Mouse (Mus musculus): Measurements from ENCODE around the gene Samhd1. TPM values are rescaled to one million over a fixed set of nuclear protein-coding genes. Genes with fewer than 3 reads are reported as not detected.

Samhd1 gene
- polyA plus RNA-seq, 1 experiment from 2014 or later = 20.6 TPM

DNA sequence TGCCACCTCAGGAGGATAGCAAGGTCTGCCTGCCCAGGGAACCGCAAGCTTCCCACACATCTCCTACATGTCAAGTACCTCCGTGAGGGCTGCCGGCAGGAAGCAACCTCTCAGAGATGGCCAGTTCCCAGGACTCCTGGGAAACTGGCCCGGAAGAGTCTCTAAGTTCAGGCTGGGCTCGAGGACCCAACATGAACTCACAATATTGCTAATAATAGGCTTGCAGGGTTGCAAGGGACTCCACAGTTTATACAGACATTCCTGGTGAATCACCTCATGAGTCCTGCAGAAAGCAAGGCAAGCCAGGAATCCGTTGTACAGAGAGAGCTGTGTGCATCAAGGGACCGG, 69.2 kb downstream of the Samhd1 start:
- Histone ChIP-seq H3K27me3 (no peaks in the 10 kb centered on the region), H3K27ac (replicated peaks) (no peak overlapping the region), H3K4me3 (no peak overlapping the region), H3K9me3 (no peaks in the 10 kb centered on the region), H3K36me3 (no peaks in the 10 kb centered on the region), H3K4me2 (replicated peaks) (no peak overlapping the region), H3K4me1 (peaks cover 60% of the 10 kb centered on the region), H3K9ac (replicated peaks) (no peak overlapping the region)
- WGBS = 82% methylated on average over 7 of the region's 7 CpGs
- ATAC-seq (ENCODE audit: low FRiP score, low read depth) = no peak

DNA sequence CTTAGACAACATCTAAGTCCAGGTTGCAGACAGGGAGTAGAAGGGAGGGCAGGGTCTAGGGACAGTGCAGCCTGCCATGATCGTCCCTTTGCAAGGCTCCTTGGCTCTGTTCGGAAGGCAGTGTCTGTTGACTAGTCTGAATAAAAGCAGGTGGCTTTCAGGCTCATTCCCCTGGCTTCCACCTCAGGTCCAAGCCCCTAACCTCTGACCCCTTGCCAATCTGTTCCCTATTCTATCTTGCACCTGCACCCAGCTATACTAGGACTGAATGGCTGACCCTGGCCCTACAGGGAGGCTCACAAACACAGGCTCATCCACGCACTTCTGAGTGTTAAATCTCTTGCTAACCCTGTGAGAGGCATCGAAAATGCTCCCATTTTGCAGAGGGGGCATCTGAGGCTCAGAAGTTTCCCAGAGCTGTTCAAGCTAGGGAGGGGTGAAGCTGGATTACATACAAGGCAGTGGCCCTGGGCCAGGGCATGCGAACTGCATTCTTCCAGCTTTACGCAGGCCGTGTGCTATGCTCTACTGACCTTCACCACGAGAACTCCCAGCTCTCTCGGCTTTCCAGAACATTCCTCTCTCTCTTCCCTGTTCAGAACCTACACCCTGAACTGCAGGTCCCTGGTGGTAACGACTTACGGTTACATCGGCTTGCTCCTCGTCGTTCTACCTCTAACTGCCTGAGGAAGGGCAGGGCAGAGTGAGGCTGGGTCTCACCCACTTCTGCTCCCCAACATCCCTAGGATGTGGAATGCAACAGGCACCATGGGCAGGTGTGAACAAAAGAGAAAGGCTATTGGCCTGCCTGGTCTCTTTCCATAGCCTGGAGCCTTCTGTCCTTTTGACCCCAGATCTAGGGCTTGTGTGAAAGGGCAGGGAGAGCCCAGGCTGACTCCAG, 69.8 kb downstream of the Samhd1 start:
- Histone ChIP-seq H3K9me3 (no peaks in the 10 kb centered on the region), H3K4me3 (no peak overlapping the region), H3K27me3 (no peaks in the 10 kb centered on the region), H3K9ac (replicated peaks) (no peak overlapping the region), H3K4me1 (peaks cover 54% of the 10 kb centered on the region), H3K36me3 (no peaks in the 10 kb centered on the region; the same call in 1 of the 2 replicates), H3K27ac (replicated peaks) (peak overlapping the region; percentile 39; the same call in 1 of the 2 replicates), H3K4me2 (replicated peaks) (no peak overlapping the region)
- 81% methylated on average over 14 of the region's 14 CpGs for WGBS
- ATAC-seq (ENCODE audit: low FRiP score, low read depth) = no peak

DNA sequence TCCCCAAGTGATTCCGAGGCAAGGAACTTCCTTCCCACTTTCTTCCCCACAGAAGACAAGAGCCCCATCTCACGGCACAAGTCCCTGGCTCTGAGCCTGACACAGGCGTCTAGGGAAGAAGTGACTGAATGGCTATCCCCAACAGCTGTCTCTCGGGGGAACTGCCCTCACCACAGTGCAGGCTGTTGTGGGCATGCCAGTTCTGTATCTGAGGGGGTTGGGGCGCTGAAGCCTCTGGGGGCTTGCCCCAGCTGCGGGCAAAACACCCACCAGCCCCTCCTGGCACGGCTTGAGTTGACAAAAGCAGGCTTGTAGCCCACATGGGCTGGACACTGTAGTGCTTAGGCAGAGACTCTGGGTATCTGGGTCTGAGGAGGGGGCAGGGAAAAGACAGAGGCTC, 70.9 kb downstream of the Samhd1 start:
- no peak overlapping the region for H3K4me3 ChIP-seq
- H3K36me3 ChIP-seq = peaks cover 9% of the 10 kb centered on the region
- H3K27ac ChIP-seq (replicated peaks) = peak overlapping the region; percentile 39
- WGBS = 69% methylated on average over 7 of the region's 7 CpGs
- H3K27me3 ChIP-seq = no peaks in the 10 kb centered on the region
- H3K4me1 ChIP-seq = peaks cover 49% of the 10 kb centered on the region
- no peaks in the 10 kb centered on the region for H3K9me3 ChIP-seq
- 0 out of 2 replicates have a peak overlapping the region, but pooled peaks have one; percentile 20 for H3K9ac ChIP-seq (replicated peaks)
- H3K4me2 ChIP-seq (replicated peaks) = no peak overlapping the region
- ATAC-seq (ENCODE audit: low FRiP score, low read depth) = no peak

DNA sequence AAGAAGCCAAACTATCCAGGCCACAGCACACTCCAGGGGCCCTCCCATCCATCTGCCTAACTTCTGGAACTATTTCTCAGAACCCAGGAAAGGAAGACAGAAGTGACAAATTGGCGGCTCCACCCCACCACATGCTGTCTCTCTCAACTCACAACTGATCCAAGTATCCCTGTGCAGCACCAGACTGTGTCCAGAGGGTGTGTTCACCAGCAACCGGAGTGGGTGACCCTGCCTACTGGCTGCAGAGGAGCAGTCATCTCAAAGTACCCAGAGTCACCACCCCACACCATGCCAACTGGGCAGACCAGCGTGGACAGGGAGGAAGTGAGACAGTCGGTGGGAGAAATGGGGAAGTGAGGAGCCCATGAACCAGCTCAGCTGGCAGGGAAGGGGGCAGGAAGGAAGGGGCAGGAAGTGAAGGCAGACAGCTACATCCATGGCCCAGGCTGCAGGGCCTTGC, 71.8 kb downstream of the Samhd1 start:
- H3K27ac ChIP-seq (replicated peaks) = peak overlapping the region; percentile 8; the same call in 1 of the 2 replicates

DNA sequence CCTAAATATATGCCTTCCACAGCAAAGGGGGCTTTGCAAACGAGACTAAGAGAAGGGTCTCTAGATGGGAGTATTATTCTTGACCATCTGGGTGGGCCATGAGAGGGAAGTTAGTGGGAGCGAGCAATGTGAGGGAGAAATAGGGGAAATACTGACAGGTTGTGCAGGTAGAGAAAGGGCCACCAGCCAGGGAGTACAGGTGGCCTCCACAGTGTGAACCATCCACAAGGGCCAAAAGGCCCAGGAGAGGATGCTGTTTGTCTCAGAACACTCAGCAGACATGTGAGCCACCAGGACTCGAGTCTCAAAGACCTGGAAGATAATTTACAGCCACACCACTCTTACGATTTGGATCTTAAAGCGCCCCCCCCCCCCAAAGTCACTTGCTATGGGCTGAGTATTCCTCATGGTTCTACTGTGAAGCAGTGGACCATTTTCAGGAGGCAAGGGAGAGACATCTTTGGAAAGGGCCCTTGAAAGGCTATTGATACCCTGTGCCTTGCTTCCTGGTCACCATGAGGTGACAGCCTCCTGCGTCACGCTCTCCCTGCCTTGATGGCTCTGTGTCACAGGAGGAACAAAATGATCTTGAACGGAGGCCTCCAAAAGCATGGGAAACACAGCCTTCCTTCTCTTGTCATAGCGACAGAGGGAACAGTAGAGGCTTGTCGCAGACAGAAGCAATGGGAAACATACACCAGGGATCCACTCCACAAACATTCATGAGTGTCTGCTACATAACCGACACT, 74.3 kb downstream of the Samhd1 start:
- H3K4me1 ChIP-seq = peaks cover 41% of the 10 kb centered on the region
- no peak overlapping the region for H3K27ac ChIP-seq (replicated peaks)
- H3K9me3 ChIP-seq = no peaks in the 10 kb centered on the region
- H3K4me3 ChIP-seq = no peak overlapping the region
- no peak for ATAC-seq (ENCODE audit: low FRiP score, low read depth)
- no peaks in the 10 kb centered on the region for H3K27me3 ChIP-seq
- WGBS = 92% methylated on average over 11 of the region's 11 CpGs
- H3K9ac ChIP-seq (replicated peaks) = no peak overlapping the region
- no peak overlapping the region for H3K4me2 ChIP-seq (replicated peaks)
- peaks cover 24% of the 10 kb centered on the region for H3K36me3 ChIP-seq

More for the DNA sequence above, 71.8 kb downstream of the Samhd1 start:
- Histone ChIP-seq H3K4me2 (replicated peaks) (no peak overlapping the region), H3K27me3 (no peaks in the 10 kb centered on the region), H3K9ac (replicated peaks) (peak overlapping the region; percentile 34; the same call in 1 of the 2 replicates), H3K4me3 (no peak overlapping the region), H3K4me1 (peaks cover 49% of the 10 kb centered on the region), H3K9me3 (no peaks in the 10 kb centered on the region), H3K36me3 (peaks cover 9% of the 10 kb centered on the region)
- no peak for ATAC-seq (ENCODE audit: low FRiP score, low read depth)
- 82% methylated on average over 4 of the region's 4 CpGs for WGBS

DNA sequence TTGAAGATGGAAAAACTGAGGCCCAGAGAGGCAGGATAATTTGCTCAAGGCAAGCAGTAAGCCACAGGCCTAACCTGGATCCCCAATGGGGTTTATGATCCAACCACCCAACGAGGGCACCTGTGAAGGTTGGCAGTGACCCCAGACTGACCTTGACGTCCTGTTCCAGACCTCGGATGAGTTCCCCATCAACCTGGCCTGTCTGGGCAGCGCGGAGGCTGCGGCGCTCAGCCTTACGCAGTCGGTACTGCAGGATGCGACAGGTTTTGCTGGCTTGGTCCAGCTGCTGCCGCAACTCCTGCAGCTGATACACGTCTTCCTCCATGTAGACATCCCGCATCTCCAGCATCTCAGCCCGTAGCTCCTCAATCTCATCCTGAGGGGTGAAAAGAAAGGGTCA, 75.0 kb downstream of the Samhd1 start:
- WGBS = 95% methylated on average over 14 of the region's 14 CpGs
- H3K36me3 ChIP-seq = peaks cover 30% of the 10 kb centered on the region
- no peak overlapping the region for H3K4me3 ChIP-seq
- no peak overlapping the region for H3K9ac ChIP-seq (replicated peaks)
- no peak for ATAC-seq (ENCODE audit: low FRiP score, low read depth)
- no peaks in the 10 kb centered on the region for H3K27me3 ChIP-seq
- no peak overlapping the region for H3K27ac ChIP-seq (replicated peaks)
- H3K4me1 ChIP-seq = peaks cover 37% of the 10 kb centered on the region
- H3K9me3 ChIP-seq = no peaks in the 10 kb centered on the region
- H3K4me2 ChIP-seq (replicated peaks) = no peak overlapping the region

DNA sequence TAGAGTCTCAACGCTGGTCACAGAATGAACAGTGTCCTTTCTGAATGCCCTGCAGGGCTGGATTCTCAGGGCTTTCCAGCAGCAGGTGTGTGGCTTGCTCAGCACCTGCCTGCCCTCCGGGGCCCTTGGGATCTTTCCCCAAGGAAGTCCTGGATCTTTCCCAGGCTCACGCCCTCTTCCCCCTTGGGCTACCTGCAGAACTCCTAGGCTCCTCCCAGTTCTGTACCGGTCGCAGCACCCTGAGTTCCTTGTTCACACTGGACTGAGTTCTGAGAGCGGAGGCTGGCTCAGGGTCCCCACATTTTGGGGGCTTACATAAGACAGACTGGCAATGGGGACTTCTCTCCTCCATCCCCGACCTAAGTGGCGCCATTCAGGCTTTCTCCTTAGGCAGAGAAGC, 75.9 kb downstream of the Samhd1 start:
- no peaks in the 10 kb centered on the region for H3K27me3 ChIP-seq
- WGBS = 58% methylated on average over 8 of the region's 8 CpGs
- no peaks in the 10 kb centered on the region for H3K9me3 ChIP-seq
- peak overlapping the region; percentile 37; the same call in 1 of the 2 replicates for H3K9ac ChIP-seq (replicated peaks)
- peaks cover 38% of the 10 kb centered on the region for H3K36me3 ChIP-seq
- peaks cover 28% of the 10 kb centered on the region for H3K4me1 ChIP-seq
- H3K4me3 ChIP-seq = no peak overlapping the region
- no peak for ATAC-seq (ENCODE audit: low FRiP score, low read depth)
- peak overlapping the region; percentile 92 for H3K27ac ChIP-seq (replicated peaks)
- H3K4me2 ChIP-seq (replicated peaks) = peak overlapping the region; percentile 46; the same call in 1 of the 2 replicates

DNA sequence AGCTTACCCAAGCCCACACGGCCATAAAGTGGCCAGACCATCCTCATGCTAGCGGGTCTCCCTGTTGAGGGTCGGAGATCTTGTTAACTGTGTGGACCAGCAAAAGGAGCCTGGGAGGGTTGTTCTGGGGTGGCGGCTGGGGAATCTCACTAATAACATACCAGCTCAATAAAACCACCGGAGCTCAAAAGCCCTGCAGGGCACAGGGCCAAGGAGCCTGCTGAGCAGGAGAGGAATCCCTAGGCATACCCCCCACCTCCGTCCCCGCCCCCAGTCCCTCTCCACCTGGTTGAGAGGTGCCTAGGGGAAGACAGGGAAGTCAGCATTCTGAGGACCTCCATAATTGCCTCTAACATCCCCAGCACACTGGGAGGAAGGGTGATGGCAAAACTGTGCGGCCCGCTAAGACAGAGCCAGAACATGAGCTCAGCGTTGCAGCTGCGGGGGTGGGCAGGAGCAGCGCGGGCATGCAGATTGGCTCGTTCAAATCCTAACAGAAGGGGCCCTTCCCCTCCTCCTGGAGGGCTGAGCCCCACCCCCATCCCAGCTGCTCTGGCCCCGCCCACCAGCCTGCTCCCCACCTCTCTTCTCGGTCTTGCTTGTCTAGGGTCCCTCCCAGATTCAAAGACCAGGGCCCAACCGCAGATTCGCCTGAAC, 76.6 kb downstream of the Samhd1 start:
- 13% methylated on average over 15 of the region's 18 CpGs for WGBS
- 0 out of 2 replicates have a peak overlapping the region, but pooled peaks have one; percentile 21 for H3K4me3 ChIP-seq
- H3K27me3 ChIP-seq = no peaks in the 10 kb centered on the region
- peak overlapping the region; percentile 46 for H3K4me2 ChIP-seq (replicated peaks)
- no peaks in the 10 kb centered on the region for H3K9me3 ChIP-seq
- H3K4me1 ChIP-seq = peaks cover 26% of the 10 kb centered on the region
- H3K9ac ChIP-seq (replicated peaks) = peak overlapping the region; percentile 37; the same call in 1 of the 2 replicates
- peaks cover 43% of the 10 kb centered on the region for H3K36me3 ChIP-seq
- peak overlapping the region; percentile 92 for H3K27ac ChIP-seq (replicated peaks)
- peak; percentile 91 for ATAC-seq (ENCODE audit: low FRiP score, low read depth)

DNA sequence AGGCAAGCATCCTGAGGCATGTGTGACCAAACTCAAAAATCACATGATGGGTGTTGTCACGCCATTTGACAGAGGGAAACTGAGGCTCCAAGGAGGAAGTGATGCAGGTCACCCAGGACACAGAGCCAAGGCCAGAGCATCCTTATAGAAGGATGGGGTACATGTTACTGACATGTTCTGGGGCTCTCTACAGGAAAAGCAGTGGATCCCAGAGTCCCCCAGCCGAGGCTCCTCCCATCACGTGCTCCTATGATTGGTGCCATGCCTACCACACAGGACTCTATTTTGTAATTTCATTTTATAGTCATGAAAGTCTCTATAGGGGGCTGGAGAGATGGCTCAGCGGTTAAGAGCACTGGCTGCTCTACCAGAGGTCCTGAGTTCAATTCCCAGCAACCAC, 77.3 kb downstream of the Samhd1 start:
- H3K9me3 ChIP-seq = no peaks in the 10 kb centered on the region
- H3K36me3 ChIP-seq = peaks cover 50% of the 10 kb centered on the region
- peak overlapping the region; percentile 92 for H3K27ac ChIP-seq (replicated peaks)
- 88% methylated on average over 4 of the region's 4 CpGs for WGBS
- no peaks in the 10 kb centered on the region for H3K27me3 ChIP-seq
- H3K4me1 ChIP-seq = peaks cover 22% of the 10 kb centered on the region
- no peak for ATAC-seq (ENCODE audit: low FRiP score, low read depth)
- no peak overlapping the region for H3K4me3 ChIP-seq
- no peak overlapping the region for H3K9ac ChIP-seq (replicated peaks)
- no peak overlapping the region for H3K4me2 ChIP-seq (replicated peaks)

DNA sequence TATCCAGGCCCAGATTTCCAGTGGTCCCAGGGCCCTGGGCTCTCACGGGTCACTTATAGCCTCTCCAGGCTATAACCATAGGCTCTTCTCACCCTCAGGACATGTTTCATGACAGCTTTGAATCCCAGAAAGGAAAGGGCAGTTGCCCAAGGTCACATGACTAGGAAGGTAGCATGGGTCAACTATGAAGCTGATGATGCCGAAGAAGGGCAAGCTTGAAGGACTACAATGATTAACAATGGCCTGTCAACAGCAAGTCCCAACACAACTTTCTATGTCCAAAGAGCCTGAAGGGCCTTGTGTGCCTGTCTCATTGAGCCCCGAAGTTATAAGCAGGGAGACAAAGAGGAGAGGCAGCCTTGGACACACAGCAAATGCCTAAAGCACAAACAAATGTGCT, 77.9 kb downstream of the Samhd1 start:
- Histone ChIP-seq H3K9ac (replicated peaks) (no peak overlapping the region), H3K27ac (replicated peaks) (no peak overlapping the region), H3K36me3 (peaks cover 55% of the 10 kb centered on the region), H3K9me3 (no peaks in the 10 kb centered on the region), H3K4me1 (peaks cover 22% of the 10 kb centered on the region), H3K4me3 (no peak overlapping the region), H3K27me3 (no peaks in the 10 kb centered on the region), H3K4me2 (replicated peaks) (no peak overlapping the region)
- 89% methylated on average over 3 of the region's 3 CpGs for WGBS
- ATAC-seq (ENCODE audit: low FRiP score, low read depth) = no peak

DNA sequence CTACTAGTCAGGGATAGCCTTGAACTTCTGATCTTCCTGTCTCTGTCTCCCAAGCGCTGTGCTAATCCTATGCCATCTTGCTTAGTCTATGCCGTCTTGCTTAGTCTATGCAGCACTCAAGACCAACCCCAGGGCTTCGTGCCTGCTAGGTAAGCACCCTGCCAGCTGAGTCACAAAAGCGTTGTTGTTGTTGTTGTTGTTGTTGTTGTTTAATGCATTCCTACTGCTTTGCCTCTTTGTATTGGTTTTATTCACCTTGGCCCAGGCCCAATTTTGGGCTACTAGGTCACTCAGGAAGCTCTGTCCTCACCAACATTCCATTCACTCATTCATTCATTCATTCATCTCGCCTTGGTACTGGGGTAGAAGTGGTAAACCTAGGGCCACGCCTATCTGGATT, 79.3 kb downstream of the Samhd1 start:
- no peaks in the 10 kb centered on the region for H3K9me3 ChIP-seq
- H3K4me1 ChIP-seq = peaks cover 27% of the 10 kb centered on the region
- peaks cover 68% of the 10 kb centered on the region for H3K36me3 ChIP-seq
- H3K4me2 ChIP-seq (replicated peaks) = no peak overlapping the region
- 90% methylated on average over 6 of the region's 6 CpGs for whole genome bisulfite sequencing
- no peaks in the 10 kb centered on the region for H3K27me3 ChIP-seq
- no peak overlapping the region for H3K9ac ChIP-seq (replicated peaks)
- no peak overlapping the region for H3K4me3 ChIP-seq
- no peak for ATAC-seq (ENCODE audit: low FRiP score, low read depth)
- no peak overlapping the region for H3K27ac ChIP-seq (replicated peaks)
